Mouse (Mus musculus): ENCODE measurements around the gene Cnksr3. TPM values are rescaled to one million over a fixed set of nuclear protein-coding genes. Genes with fewer than 3 reads are reported as not detected.

Cnksr3 gene
- 11.7 and 12.7 TPM in 2 replicates for polyA plus RNA-seq (2015; fragmentation: Nextera tagmentation; extraction: Ambion mirVana)

- H3K36me3 ChIP-seq, result no peaks in the 10 kb centered on the region
- peak within 1 kb of the TSS; percentile 92 for H3K27ac ChIP-seq
- H3K9ac ChIP-seq, result peak within 1 kb of the TSS; percentile 78
- H3K27me3 ChIP-seq, result no peaks in the 10 kb centered on the region
- H3K4me3 ChIP-seq, result peak within 1 kb of the TSS; percentile 87
- ATAC-seq (ENCODE audit: low FRiP score, low read depth), result peak; percentile 90
- WGBS, result under 1% methylated on average over 74 of the region's 74 CpGs
- H3K9me3 ChIP-seq, result no peaks in the 10 kb centered on the region
- H3K4me1 ChIP-seq, result peaks cover 47% of the 10 kb centered on the region
- H3K4me2 ChIP-seq (replicated peaks), result peak within 1 kb of the TSS; percentile 69
Measured at GRCm38 (mm10) chr10:7211696-7212482, at the start of gene Cnksr3. Gene Cnksr3, minus strand, starts transcription at chr10:7212237.

- WGBS, result 30% methylated on average over 10 of the region's 10 CpGs
- no peak; the same call in 1 of the 2 replicates for ATAC-seq (ENCODE audit: low FRiP score, low read depth)
- Histone ChIP-seq H3K36me3 (no peaks in the 10 kb centered on the region), H3K9ac (no peak overlapping the region), H3K4me2 (replicated peaks) (no peak overlapping the region), H3K9me3 (no peaks in the 10 kb centered on the region), H3K27ac (peak overlapping the region; percentile 55; the same call in 1 of the 2 replicates), H3K4me3 (no peak overlapping the region), H3K4me1 (peaks cover 3% of the 10 kb centered on the region; the same call in 1 of the 2 replicates), H3K27me3 (no peaks in the 10 kb centered on the region)
Measured at GRCm38 (mm10) chr10:7260166-7261108, 48.4 kb upstream of the Cnksr3 start.

GRCm38 (mm10) chr10:7258607-7259006 lies 46.6 kb upstream of the Cnksr3 start:
- no peak for ATAC-seq (ENCODE audit: low FRiP score, low read depth)
- Histone ChIP-seq H3K9me3 (no peaks in the 10 kb centered on the region), H3K9ac (no peak overlapping the region), H3K4me1 (peaks cover 3% of the 10 kb centered on the region; the same call in 1 of the 2 replicates), H3K36me3 (no peaks in the 10 kb centered on the region), H3K27ac (no peak overlapping the region), H3K27me3 (no peaks in the 10 kb centered on the region), H3K4me3 (no peak overlapping the region), H3K4me2 (replicated peaks) (no peak overlapping the region)
- 64% methylated on average over 5 of the region's 5 CpGs for WGBS

- Histone ChIP-seq H3K9me3 (no peaks in the 10 kb centered on the region), H3K27me3 (no peaks in the 10 kb centered on the region), H3K36me3 (no peaks in the 10 kb centered on the region), H3K4me2 (replicated peaks) (no peak overlapping the region), H3K27ac (no peak overlapping the region), H3K4me3 (no peak overlapping the region), H3K9ac (no peak overlapping the region), H3K4me1 (no peaks in the 10 kb centered on the region)
- 76% methylated on average over 2 of the region's 2 CpGs for WGBS
- ATAC-seq (ENCODE audit: low FRiP score, low read depth), result no peak
Measured at GRCm38 (mm10) chr10:7250455-7250854, 38.4 kb upstream of the Cnksr3 start.

- H3K4me1 ChIP-seq, result peaks cover 5% of the 10 kb centered on the region
- no peak overlapping the region for H3K27ac ChIP-seq
- no peak for ATAC-seq (ENCODE audit: low FRiP score, low read depth)
- H3K9ac ChIP-seq, result no peak overlapping the region
- no peaks in the 10 kb centered on the region for H3K9me3 ChIP-seq
- H3K27me3 ChIP-seq, result no peaks in the 10 kb centered on the region
- H3K36me3 ChIP-seq, result no peaks in the 10 kb centered on the region
- WGBS, result 37% methylated on average over 3 of the region's 5 CpGs
- H3K4me2 ChIP-seq (replicated peaks), result no peak overlapping the region
- H3K4me3 ChIP-seq, result no peak overlapping the region
Measured at GRCm38 (mm10) chr10:7234601-7235000, 22.6 kb upstream of the Cnksr3 start.

GRCm38 (mm10) chr10:7217551-7218127 lies 5.6 kb upstream of the Cnksr3 start:
- no peaks in the 10 kb centered on the region for H3K27me3 ChIP-seq
- no peak for ATAC-seq (ENCODE audit: low FRiP score, low read depth)
- 77% methylated on average over 3 of the region's 3 CpGs for WGBS

GRCm38 (mm10) chr10:7214718-7215117 lies 2.7 kb upstream of the Cnksr3 start:
- H3K4me1 ChIP-seq, result peaks cover 20% of the 10 kb centered on the region
- no peak for ATAC-seq (ENCODE audit: low FRiP score, low read depth)

More at GRCm38 (mm10) chr10:7217551-7218127, 5.6 kb upstream of the Cnksr3 start:
- H3K36me3 ChIP-seq, result no peaks in the 10 kb centered on the region
- H3K27ac ChIP-seq, result no peak overlapping the region
- H3K4me3 ChIP-seq, result no peak overlapping the region
- H3K9me3 ChIP-seq, result no peaks in the 10 kb centered on the region
- no peak overlapping the region for H3K4me2 ChIP-seq (replicated peaks)
- peaks cover 10% of the 10 kb centered on the region for H3K4me1 ChIP-seq
- H3K9ac ChIP-seq, result no peak overlapping the region

GRCm38 (mm10) chr10:7213066-7213630 lies 1.1 kb upstream of the Cnksr3 start:
- WGBS, result 20% methylated on average over 10 of the region's 10 CpGs
- peaks cover 34% of the 10 kb centered on the region for H3K4me1 ChIP-seq
- H3K27me3 ChIP-seq, result no peaks in the 10 kb centered on the region
- peak overlapping the region; percentile 92; the same call in 1 of the 2 replicates for H3K27ac ChIP-seq
- H3K9ac ChIP-seq, result peak overlapping the region; percentile 62; the same call in 1 of the 2 replicates
- H3K4me2 ChIP-seq (replicated peaks), result peak overlapping the region; percentile 69
- H3K36me3 ChIP-seq, result no peaks in the 10 kb centered on the region
- peak overlapping the region; percentile 87 for H3K4me3 ChIP-seq
- no peaks in the 10 kb centered on the region for H3K9me3 ChIP-seq
- ATAC-seq (ENCODE audit: low FRiP score, low read depth), result no peak

More at GRCm38 (mm10) chr10:7214718-7215117, 2.7 kb upstream of the Cnksr3 start:
- Histone ChIP-seq H3K27ac (no peak overlapping the region), H3K9me3 (no peaks in the 10 kb centered on the region), H3K4me2 (replicated peaks) (no peak overlapping the region), H3K9ac (no peak overlapping the region), H3K4me3 (no peak overlapping the region), H3K27me3 (no peaks in the 10 kb centered on the region), H3K36me3 (no peaks in the 10 kb centered on the region)
- WGBS, result 76% methylated on average over 4 of the region's 4 CpGs

GRCm38 (mm10) chr10:7212537-7212936 lies 500 bp upstream of the Cnksr3 start:
- no peaks in the 10 kb centered on the region for H3K36me3 ChIP-seq
- ATAC-seq (ENCODE audit: low FRiP score, low read depth), result peak; percentile 42
- H3K9ac ChIP-seq, result peak overlapping the region; percentile 62
- H3K4me1 ChIP-seq, result peaks cover 40% of the 10 kb centered on the region
- 9% methylated on average over 10 of the region's 10 CpGs for WGBS
- peak overlapping the region; percentile 92 for H3K27ac ChIP-seq
- peak overlapping the region; percentile 87 for H3K4me3 ChIP-seq
- H3K9me3 ChIP-seq, result no peaks in the 10 kb centered on the region
- no peaks in the 10 kb centered on the region for H3K27me3 ChIP-seq
- peak overlapping the region; percentile 69 for H3K4me2 ChIP-seq (replicated peaks)

GRCm38 (mm10) chr10:7210991-7211695 lies 894 bp downstream of the Cnksr3 start:
- peaks cover 54% of the 10 kb centered on the region for H3K4me1 ChIP-seq
- peak; percentile 86 for ATAC-seq (ENCODE audit: low FRiP score, low read depth)
- under 1% methylated on average over 41 of the region's 41 CpGs for WGBS

More at GRCm38 (mm10) chr10:7210991-7211695, 894 bp downstream of the Cnksr3 start:
- peak overlapping the region; percentile 92 for H3K27ac ChIP-seq
- peak overlapping the region; percentile 78 for H3K9ac ChIP-seq
- no peaks in the 10 kb centered on the region for H3K9me3 ChIP-seq
- no peaks in the 10 kb centered on the region for H3K27me3 ChIP-seq
- H3K4me2 ChIP-seq (replicated peaks), result peak overlapping the region; percentile 69
- H3K36me3 ChIP-seq, result no peaks in the 10 kb centered on the region; the same call in 1 of the 2 replicates
- peak overlapping the region; percentile 87 for H3K4me3 ChIP-seq
